Mouse (Mus musculus) MN1 (cell line): ENCODE data around the gene Aars.
A peak's percentile ranks its signal among the peaks of the same experiment; 100 is the strongest.

Source experiments
- DNase-seq: peaks from one replicate; pipeline ENCODE4 v3.0.0-alpha.2; 2016; ENCODE audit warnings: low spot score

The Aars gene

DNA sequence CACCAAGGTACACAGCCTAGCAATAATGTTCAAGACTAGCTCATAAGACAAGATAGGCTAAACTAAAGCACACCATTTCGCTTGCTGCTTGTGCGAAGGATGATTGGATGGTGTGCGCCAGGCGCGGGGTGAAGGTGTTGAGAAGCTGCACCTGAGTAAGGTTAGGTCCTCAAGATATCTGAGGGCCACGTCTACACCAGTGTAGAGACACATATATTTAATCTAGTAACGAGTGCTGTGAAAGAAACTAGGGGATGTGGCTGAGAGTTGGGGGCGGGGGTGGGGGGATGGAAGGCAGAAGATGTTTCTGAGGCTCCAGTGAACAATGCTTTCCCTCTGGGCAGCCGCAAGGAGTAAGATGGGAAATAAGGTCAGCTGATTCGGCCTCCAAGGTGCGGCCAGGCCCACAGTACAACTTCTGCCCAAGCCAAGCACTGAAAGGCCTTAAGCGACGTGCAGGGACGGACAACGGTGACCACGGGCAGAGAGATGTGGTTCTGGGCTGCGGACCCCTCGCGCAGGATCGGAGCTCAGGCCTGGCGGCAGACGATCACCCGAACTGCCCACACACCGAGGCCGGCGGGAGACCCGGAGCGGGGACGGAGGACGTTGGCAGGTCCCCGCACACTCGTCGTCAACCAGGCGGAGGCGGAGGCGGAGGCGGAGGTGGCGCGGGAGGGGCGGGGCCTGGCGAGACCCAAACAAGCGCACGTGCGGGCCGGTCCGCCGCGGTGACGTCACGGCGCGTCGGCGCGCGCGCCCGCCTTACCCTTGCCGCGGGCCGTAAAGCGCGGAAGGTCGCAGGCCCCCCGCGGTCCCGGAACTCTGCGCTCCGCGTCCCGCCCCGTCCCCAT lies 61.1 kb downstream of the Aars start, which contains the start of gene Pdpr:
Gene Pdpr (plus strand): TSS at position 766 of the 854 bp plus-strand sequence.
- DNase-seq = peak; percentile 94

DNA sequence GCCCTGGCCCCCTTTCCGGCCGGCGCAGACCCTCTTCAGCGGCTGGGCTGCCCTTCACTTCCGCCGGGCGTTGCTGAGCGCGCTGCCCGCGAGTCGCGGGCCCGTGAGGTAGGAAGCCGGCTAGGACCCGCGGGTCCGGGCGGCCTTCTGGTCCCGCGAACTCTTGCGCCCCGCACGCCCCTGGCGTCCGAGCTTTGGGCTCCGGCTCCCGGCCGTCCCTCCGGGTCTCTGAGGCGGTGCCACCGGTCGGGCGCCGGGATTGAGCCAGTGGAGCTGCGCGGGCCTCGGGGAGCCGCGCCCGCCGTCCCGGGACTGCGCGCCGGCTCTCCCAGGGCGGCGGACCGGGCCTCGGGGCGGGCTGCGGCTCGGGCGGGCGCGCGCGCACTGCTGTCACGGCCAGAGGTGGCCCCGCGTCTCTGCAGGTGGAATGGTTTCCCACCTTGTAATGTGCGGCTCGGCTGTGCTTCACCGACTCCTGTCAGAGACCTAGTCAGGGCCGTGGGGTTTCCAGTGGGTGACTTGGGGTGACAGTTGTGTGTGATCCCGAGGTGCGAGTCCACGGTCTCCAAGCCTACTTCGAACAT lies 61.9 kb downstream of the Aars start:
- DNase-seq = peak; percentile 51
